Mouse (Mus musculus) naive thymus-derived CD4-positive, alpha-beta T cell, adult 5 months (primary cell): ENCODE data around the gene Polr2m. TPM values are rescaled to one million over a fixed set of nuclear protein-coding genes. Genes with fewer than 3 reads are reported as not detected.

Experiments
- polyA plus RNA-seq: library from polyadenylated mRNA; unstranded; fragments of 100-300 nt; shearing (Covaris generic); gene quantifications from one replicate; pipeline ENCODE4 v1.2.1, GENCODE M21; 2017

Polr2m gene
- 209 TPM for polyA plus RNA-seq

DNA sequence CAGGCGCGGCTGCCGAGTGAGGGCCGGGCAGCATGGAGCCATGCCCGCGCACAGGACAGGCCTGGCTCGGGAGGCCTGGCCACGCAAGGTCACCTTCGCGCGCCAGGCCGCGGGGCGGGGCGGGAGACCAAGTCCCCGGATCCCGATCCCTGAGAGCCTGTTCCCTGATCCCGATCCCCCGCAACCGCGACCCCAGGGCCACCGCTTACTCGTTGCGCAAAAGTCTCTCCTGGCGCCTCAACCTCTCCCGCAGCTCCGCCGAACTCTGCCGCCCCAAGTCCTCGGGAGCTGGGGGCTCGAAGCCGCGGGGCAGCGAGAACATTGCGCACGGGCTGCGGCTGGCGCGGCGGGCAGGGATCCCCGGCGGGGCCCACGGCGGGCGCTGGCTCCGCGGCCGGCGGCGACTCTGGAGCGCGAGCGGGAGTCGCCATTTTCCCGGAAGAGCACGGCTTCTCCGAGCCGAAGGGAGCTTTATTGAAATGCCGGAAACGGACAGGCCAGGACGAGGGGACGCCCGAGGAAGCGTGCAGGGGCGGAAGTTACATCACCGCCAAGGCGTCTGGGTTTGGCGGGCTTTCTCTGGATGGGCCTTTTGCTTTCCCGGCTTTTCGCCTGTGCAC is at the start of gene Polr2m:
Gene Polr2m, minus strand, starts transcription at position 461 of the 620 bp plus-strand sequence.

Other genes starting within 250 kb of the Polr2m start
- gene Myzap, start 106.4 kb upstream of the Polr2m start, polyA plus RNA-seq: 1.1 TPM